Mouse (Mus musculus) embryonic facial prominence, embryonic 13.5 days (tissue): ENCODE results near the gene Sec61g. TPM values are rescaled to one million over a fixed set of nuclear protein-coding genes. Genes with fewer than 3 reads are reported as not detected.

Experiments used
- ATAC-seq: fragments of 200-750 bp; cut with Nextera tagmentation; 2 replicates; pipeline ENCODE4 v1.8.0; 2017; ENCODE audit warnings: low read depth; ENCODE audit not compliant: insufficient number of reproducible peaks, insufficient read depth, low FRiP score, low TSS enrichment
- H3K27ac ChIP-seq: fragments of 300-500 bp; sonication (generic); 2 replicates; pipeline ENCODE4 v1.5.1; 2015; ENCODE audit warnings: moderate library complexity, mild to moderate bottlenecking, inconsistent platforms
- H3K27me3 ChIP-seq: fragments of 300-500 bp; sonication (generic); 2 replicates; pipeline ENCODE4 v1.6.1; 2015; ENCODE audit warnings: mild to moderate bottlenecking, inconsistent platforms
- H3K36me3 ChIP-seq: fragments of 300-500 bp; sonication (generic); 2 replicates; pipeline ENCODE4 v1.6.1; 2015; ENCODE audit warnings: mild to moderate bottlenecking, inconsistent platforms
- H3K4me1 ChIP-seq: fragments of 300-500 bp; sonication (generic); 2 replicates; pipeline ENCODE4 v1.6.1; 2015; ENCODE audit warnings: inconsistent platforms
- H3K4me2 ChIP-seq: fragments of 300-500 bp; sonication (generic); 2 replicates; pipeline ENCODE4 v1.6.1; 2015; ENCODE audit warnings: moderate library complexity, mild to moderate bottlenecking, inconsistent platforms
- H3K4me3 ChIP-seq: fragments of 300-500 bp; sonication (generic); 2 replicates; pipeline ENCODE4 v1.5.1; 2015; ENCODE audit warnings: mild to moderate bottlenecking, inconsistent platforms
- H3K9ac ChIP-seq: fragments of 300-500 bp; sonication (generic); 2 replicates; pipeline ENCODE4 v1.6.1; 2015; ENCODE audit warnings: mild to moderate bottlenecking, inconsistent platforms
- H3K9me3 ChIP-seq: fragments of 300-500 bp; sonication (generic); 2 replicates; pipeline ENCODE4 v1.6.1; 2016; ENCODE audit warnings: inconsistent platforms
- WGBS: fragments of 180-500 bp; shearing (Covaris S2); methylation state at CpG from one replicate; pipeline ENCODE4 v1.1.7; 2015; ENCODE audit warnings: mixed read lengths; 5-methylcytosine and 5-hydroxymethylcytosine counted together
- polyA plus RNA-seq: library from polyadenylated mRNA; unstranded; fragments of >200 nt; fragmentation: Nextera tagmentation; extraction: Ambion mirVana; gene quantifications from 2 replicates; pipeline ENCODE4 v1.2.1, GENCODE M21; 2015

Gene Sec61g
- 41.5 and 46.5 TPM in 2 replicates for polyA plus RNA-seq

GRCm38 (mm10) chr11:16508052-16508654, at the start of gene Sec61g:
Sec61g (minus strand) TSS chr11:16508484.
- peak within 1 kb of the TSS; percentile 79 for H3K4me2 ChIP-seq
- under 1% methylated on average over 35 of the region's 35 CpGs for WGBS
- H3K36me3 ChIP-seq: peaks cover 26% of the 10 kb centered on the region
- ATAC-seq: peak; percentile 99
- H3K27me3 ChIP-seq: no peaks in the 10 kb centered on the region
- H3K9me3 ChIP-seq: no peaks in the 10 kb centered on the region
- H3K4me3 ChIP-seq: peak within 1 kb of the TSS; percentile 93
- H3K27ac ChIP-seq: peak within 1 kb of the TSS; percentile 95
- peak within 1 kb of the TSS; percentile 98 for H3K9ac ChIP-seq
- peaks cover 7% of the 10 kb centered on the region; the same call in 1 of the 2 replicates for H3K4me1 ChIP-seq

- H3K27me3 ChIP-seq: no peaks in the 10 kb centered on the region
- H3K9me3 ChIP-seq: no peaks in the 10 kb centered on the region
- H3K9ac ChIP-seq: no peak overlapping the region
- WGBS: 52% methylated on average over 5 of the region's 5 CpGs
- H3K4me1 ChIP-seq: no peaks in the 10 kb centered on the region
- no peak overlapping the region for H3K4me3 ChIP-seq
- ATAC-seq: no peak
- H3K4me2 ChIP-seq: no peak overlapping the region
- no peaks in the 10 kb centered on the region for H3K36me3 ChIP-seq
- H3K27ac ChIP-seq: no peak overlapping the region
These were observed 38.3 kb upstream of the Sec61g start for GRCm38 (mm10) chr11:16546421-16547163.

- Histone ChIP-seq H3K4me3 (no peak overlapping the region), H3K4me1 (no peaks in the 10 kb centered on the region), H3K27me3 (no peaks in the 10 kb centered on the region), H3K27ac (no peak overlapping the region), H3K36me3 (no peaks in the 10 kb centered on the region), H3K9ac (no peak overlapping the region), H3K9me3 (no peaks in the 10 kb centered on the region), H3K4me2 (no peak overlapping the region)
- WGBS: 75% methylated on average over 1 of the region's 1 CpGs
- no peak for ATAC-seq
These were observed 29.1 kb upstream of the Sec61g start for GRCm38 (mm10) chr11:16537379-16537778.

- Histone ChIP-seq H3K9ac (no peak overlapping the region), H3K36me3 (no peaks in the 10 kb centered on the region), H3K4me3 (no peak overlapping the region), H3K4me1 (no peaks in the 10 kb centered on the region), H3K4me2 (no peak overlapping the region), H3K27me3 (no peaks in the 10 kb centered on the region), H3K9me3 (no peaks in the 10 kb centered on the region), H3K27ac (no peak overlapping the region)
- ATAC-seq: no peak
- 73% methylated on average over 5 of the region's 5 CpGs for WGBS
These were observed 26.6 kb upstream of the Sec61g start for GRCm38 (mm10) chr11:16534582-16535553.

GRCm38 (mm10) chr11:16532877-16533276, 24.6 kb upstream of the Sec61g start:
- Histone ChIP-seq H3K36me3 (no peaks in the 10 kb centered on the region), H3K4me2 (no peak overlapping the region), H3K4me3 (no peak overlapping the region), H3K27ac (no peak overlapping the region), H3K4me1 (no peaks in the 10 kb centered on the region), H3K9ac (no peak overlapping the region), H3K27me3 (no peaks in the 10 kb centered on the region), H3K9me3 (no peaks in the 10 kb centered on the region)
- no peak for ATAC-seq
- 23% methylated on average over 5 of the region's 5 CpGs for WGBS

- H3K4me2 ChIP-seq: no peak overlapping the region
- H3K4me1 ChIP-seq: 0 out of 2 replicates have a peak, but pooled peaks cover 9% of the 10 kb centered on the region
- H3K36me3 ChIP-seq: no peaks in the 10 kb centered on the region
- H3K9ac ChIP-seq: no peak overlapping the region
- no peak for ATAC-seq
- H3K4me3 ChIP-seq: no peak overlapping the region
- H3K27me3 ChIP-seq: no peaks in the 10 kb centered on the region
- H3K27ac ChIP-seq: no peak overlapping the region
- H3K9me3 ChIP-seq: no peaks in the 10 kb centered on the region
These were observed 20.6 kb upstream of the Sec61g start for GRCm38 (mm10) chr11:16528909-16529308.

- no peak overlapping the region for H3K4me3 ChIP-seq
- no peaks in the 10 kb centered on the region for H3K9me3 ChIP-seq
- H3K9ac ChIP-seq: no peak overlapping the region
- H3K27me3 ChIP-seq: no peaks in the 10 kb centered on the region
- H3K4me1 ChIP-seq: 0 out of 2 replicates have a peak, but pooled peaks cover 9% of the 10 kb centered on the region
- H3K4me2 ChIP-seq: no peak overlapping the region
- no peaks in the 10 kb centered on the region for H3K36me3 ChIP-seq
- ATAC-seq: no peak
- no peak overlapping the region for H3K27ac ChIP-seq
- 79% methylated on average over 5 of the region's 5 CpGs for WGBS
These were observed 20.1 kb upstream of the Sec61g start for GRCm38 (mm10) chr11:16528391-16528790.

- no peak for ATAC-seq
- Histone ChIP-seq H3K4me1 (0 out of 2 replicates have a peak, but pooled peaks cover 9% of the 10 kb centered on the region), H3K27me3 (no peaks in the 10 kb centered on the region), H3K4me2 (no peak overlapping the region), H3K27ac (no peak overlapping the region), H3K4me3 (no peak overlapping the region), H3K9me3 (no peaks in the 10 kb centered on the region), H3K36me3 (no peaks in the 10 kb centered on the region), H3K9ac (no peak overlapping the region)
- 91% methylated on average over 5 of the region's 5 CpGs for WGBS
These were observed 19.5 kb upstream of the Sec61g start for GRCm38 (mm10) chr11:16527743-16528142.

GRCm38 (mm10) chr11:16526467-16526866, 18.2 kb upstream of the Sec61g start:
- no peak overlapping the region for H3K4me3 ChIP-seq
- H3K9ac ChIP-seq: no peak overlapping the region
- H3K36me3 ChIP-seq: no peaks in the 10 kb centered on the region
- no peak overlapping the region for H3K27ac ChIP-seq
- 0 out of 2 replicates have a peak, but pooled peaks cover 9% of the 10 kb centered on the region for H3K4me1 ChIP-seq
- H3K4me2 ChIP-seq: no peak overlapping the region
- ATAC-seq: no peak
- WGBS: 31% methylated on average over 2 of the region's 2 CpGs
- H3K27me3 ChIP-seq: no peaks in the 10 kb centered on the region
- no peaks in the 10 kb centered on the region for H3K9me3 ChIP-seq

- Histone ChIP-seq H3K9me3 (no peaks in the 10 kb centered on the region), H3K36me3 (no peaks in the 10 kb centered on the region), H3K27ac (no peak overlapping the region), H3K4me2 (no peak overlapping the region), H3K9ac (no peak overlapping the region), H3K4me3 (no peak overlapping the region), H3K4me1 (0 out of 2 replicates have a peak, but pooled peaks cover 9% of the 10 kb centered on the region), H3K27me3 (no peaks in the 10 kb centered on the region)
- ATAC-seq: no peak
- WGBS: 49% methylated on average over 2 of the region's 2 CpGs
These were observed 17.4 kb upstream of the Sec61g start for GRCm38 (mm10) chr11:16525724-16526123.

- no peak for ATAC-seq
- Histone ChIP-seq H3K4me2 (no peak overlapping the region), H3K27me3 (no peaks in the 10 kb centered on the region), H3K4me1 (0 out of 2 replicates have a peak, but pooled peaks cover 9% of the 10 kb centered on the region), H3K4me3 (no peak overlapping the region), H3K36me3 (no peaks in the 10 kb centered on the region), H3K9ac (no peak overlapping the region), H3K27ac (no peak overlapping the region), H3K9me3 (no peaks in the 10 kb centered on the region)
- WGBS: 40% methylated on average over 3 of the region's 3 CpGs
These were observed 16.8 kb upstream of the Sec61g start for GRCm38 (mm10) chr11:16524917-16525640.
